In the genomic region with DNA sequence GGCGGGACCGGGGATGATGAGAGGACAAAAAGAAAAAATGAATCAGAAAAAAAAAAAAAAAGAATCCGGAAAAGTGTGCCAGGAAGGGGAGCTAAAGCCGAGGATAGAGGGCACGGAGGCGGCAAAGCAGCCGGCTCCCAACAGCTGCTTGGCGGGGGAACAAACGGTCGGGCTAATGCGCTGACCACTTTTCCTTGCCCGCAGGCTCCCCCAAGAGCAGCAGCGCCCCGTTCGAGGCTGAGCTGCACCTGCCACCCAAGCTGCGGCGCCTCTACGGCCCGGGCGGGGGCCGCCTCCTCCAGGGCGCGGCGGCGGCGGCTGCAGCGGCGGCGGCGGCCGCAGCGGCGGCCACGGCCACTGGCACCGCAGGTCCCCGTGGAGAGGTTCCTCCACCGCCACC, we compare ENCODE assay signal across 9 mouse cellular contexts. TPM values are rescaled to one million over a fixed set of nuclear protein-coding genes. Genes with fewer than 3 reads are reported as not detected.
A peak's percentile ranks its signal among the peaks of the same experiment; 100 is the strongest.
DNase-seq lines count a peak whose midpoint lies in the region; ATAC-seq and TF ChIP-seq lines count a peak whose summit lies in the region.
"Had no signal": no experiment of that assay in that cellular context is flagged by ENCODE, and none has a peak within 500 bp of the region (broad histone marks: within the 10 kb centered on the region; RNA-seq: fewer than 3 reads in every experiment).

No protein-coding gene starts in this region.

- peak; percentile 9 for DNase-seq in adrenal gland, adult 2 months
- no peak for DNase-seq in adrenal gland, adult 8-10 months
- no peak for DNase-seq in testis, postnatal 10 days (ENCODE audit: low spot score)
- no peak for DNase-seq in stomach, postnatal 0 days (ENCODE audit: low spot score)
- DNase-seq in layer of hippocampus, adult 9-11 months = no peak
- DNase-seq in urinary bladder, postnatal 36 days (ENCODE audit: low spot score in 2 of 2) = no peak

- H3K9me3 ChIP-seq in liver, embryonic 12.5 days (replicated peaks) = no peaks in the 10 kb centered on the region
- H3K9me3 ChIP-seq in stomach, postnatal 0 days (ENCODE audit: control insufficient read depth, low read length) = no peaks in the 10 kb centered on the region

- no peaks in the 10 kb centered on the region for H3K27me3 ChIP-seq in testis, adult 2 months (ENCODE audit: control insufficient read depth, insufficient read depth, low read length)
- H3K27me3 ChIP-seq in liver, embryonic 12.5 days (replicated peaks) = peaks cover 96% of the 10 kb centered on the region
- H3K27me3 ChIP-seq in stomach, postnatal 0 days (ENCODE audit: control insufficient read depth, insufficient read depth, low read length) = peaks cover 2% of the 10 kb centered on the region; the same call in 1 of the 2 replicates

- H3K9ac ChIP-seq in liver, embryonic 12.5 days = no peak overlapping the region
- no peak overlapping the region for H3K9ac ChIP-seq in stomach, postnatal 0 days (ENCODE audit: low read length)

- WGBS in liver, embryonic 12.5 days (ENCODE audit: insufficient replicate concordance) = 5% methylated on average over 20 of the region's 37 CpGs
- 9% methylated on average over 23 of the region's 37 CpGs for WGBS in stomach, postnatal 0 days

- no peak for TF ChIP-seq CTCF in testis, adult 2 months (IDR thresholded peaks at IDR 0.05; ENCODE audit: control insufficient read depth, insufficient read depth, insufficient replicate concordance, low read depth, low read length)
- no peak for TF ChIP-seq CTCF in stomach, postnatal 0 days (IDR thresholded peaks at IDR 0.05; ENCODE audit: low read depth)

- TF ChIP-seq POLR2A in testis, adult 2 months (IDR thresholded peaks at IDR 0.05; ENCODE audit: control insufficient read depth, low read depth, low read length) = no peak

- ATAC-seq in liver, embryonic 12.5 days = no peak
- no peak for ATAC-seq in stomach, postnatal 0 days (ENCODE audit: low FRiP score, low TSS enrichment)

- H3K4me1 ChIP-seq in testis, adult 2 months (ENCODE audit: control insufficient read depth, insufficient read depth, low read length) = peaks cover 8% of the 10 kb centered on the region
- H3K4me1 ChIP-seq in liver, embryonic 12.5 days = no peaks in the 10 kb centered on the region
- H3K4me1 ChIP-seq in stomach, postnatal 0 days (replicated peaks; ENCODE audit: control insufficient read depth, insufficient read depth) = no peaks in the 10 kb centered on the region

- no peaks in the 10 kb centered on the region for H3K36me3 ChIP-seq in testis, adult 2 months (ENCODE audit: control insufficient read depth, insufficient read depth, low read length)
- H3K36me3 ChIP-seq in liver, embryonic 12.5 days = no peaks in the 10 kb centered on the region
- H3K36me3 ChIP-seq in stomach, postnatal 0 days (ENCODE audit: control insufficient read depth, insufficient read depth, low read length) = no peaks in the 10 kb centered on the region

- TF ChIP-seq EP300 in stomach, postnatal 0 days (optimal IDR thresholded peaks at IDR 0.05) = no peak

- no peak overlapping the region for H3K27ac ChIP-seq in testis, adult 2 months (ENCODE audit: control insufficient read depth, insufficient read depth, low read depth, low read length)
- H3K27ac ChIP-seq in liver, embryonic 12.5 days = no peak overlapping the region
- no peak overlapping the region for H3K27ac ChIP-seq in stomach, postnatal 0 days (replicated peaks)

- peak overlapping the region; percentile 56 for H3K4me2 ChIP-seq in liver, embryonic 12.5 days
- peak overlapping the region; percentile 47 for H3K4me2 ChIP-seq in stomach, postnatal 0 days (replicated peaks; ENCODE audit: low read depth)

- peak overlapping the region; percentile 43 for H3K4me3 ChIP-seq in testis, adult 2 months (ENCODE audit: control insufficient read depth, low read depth, low read length)
- peak overlapping the region; percentile 37 for H3K4me3 ChIP-seq in liver, embryonic 12.5 days
- peak overlapping the region; percentile 26 for H3K4me3 ChIP-seq in stomach, postnatal 0 days (ENCODE audit: low read depth, low read length)

RNA-seq across cellular contexts. Expression of a gene that starts 2.1 kb away (rescaled TPM):
- under 1 TPM in 1 of 2 experiments, not detected in 1; 0.32 TPM for total RNA-seq in adrenal gland, adult 2 months (2021)
- polyA plus RNA-seq in adrenal gland, adult 2 months (2012; rRNA removed) = 0.67 and 0.97 TPM in 2 replicates
- 1 to 10 TPM in 1 of 4 experiments, under 1 TPM in 3; 0.22 to 3.2 (median 0.59) TPM for total RNA-seq in adrenal gland, adult 8-10 months (2022)
- polyA plus RNA-seq in testis, adult 2 months (2012; rRNA removed) = 1.3 and 1.7 TPM in 2 replicates
- polyA plus RNA-seq in liver, embryonic 12.5 days (2016; fragmentation: Nextera tagmentation; extraction: Ambion mirVana) = 0.10 and 0.36 TPM in 2 replicates
- polyA plus RNA-seq in stomach, postnatal 0 days (2015; fragmentation: Nextera tagmentation; extraction: Ambion mirVana) = 0.32 and 0.36 TPM in 2 replicates
- polyA plus RNA-seq: cerebellum, adult 2 months had no signal
